Mouse (Mus musculus) ES-Bruce4 (cell line): ENCODE data around the gene Ammecr1.

Experiments
- CTCF ChIP-seq: IDR thresholded peaks from one replicate; pipeline ENCODE4 v1.8.1; 2011; ENCODE audit warnings: low read depth, low read length
- POLR2A ChIP-seq: IDR thresholded peaks from one replicate; pipeline ENCODE4 v1.8.1; 2011; ENCODE audit warnings: low read length; ENCODE audit not compliant: insufficient read depth

GRCm38 (mm10) chrX:142827644-142828043, 138.9 kb downstream of the Ammecr1 start:
- TF ChIP-seq CTCF: no peak
- no peak for TF ChIP-seq POLR2A
